Mouse (Mus musculus) embryo, embryonic 10.5 days (tissue): ENCODE measurements at regions not wholly inside any gene's neighbourhood (a gene's known extent, or its start where the extent isn't known, plus 50 kb on each side); places are given as distances from the start of the nearest gene placed in this dataset.
A peak's percentile ranks its signal among the peaks of the same experiment; 100 is the strongest.

Source experiments
- DNase-seq: peaks from one replicate; pipeline ENCODE4 v3.0.0-alpha.2; 2015; ENCODE audit warnings: low spot score

DNA sequence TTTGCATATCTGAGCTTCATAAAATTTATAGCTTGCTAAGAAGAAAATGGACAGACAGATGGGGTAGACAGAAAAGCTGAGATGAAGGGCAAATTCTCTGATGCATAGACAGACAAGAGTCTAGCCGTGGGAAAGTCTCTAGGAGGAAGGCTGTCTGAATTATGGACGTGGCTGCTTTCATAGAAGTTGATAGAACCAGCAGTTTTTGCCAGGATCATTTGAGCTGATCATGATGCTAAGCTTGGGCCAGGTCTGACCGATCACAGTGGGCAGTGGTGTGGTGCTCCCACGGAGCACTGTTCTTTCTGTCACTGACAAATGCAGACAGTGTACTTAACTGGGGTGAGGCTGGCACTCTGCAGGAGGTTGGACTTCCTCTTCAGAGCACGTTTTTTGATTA is 405.0 kb upstream of the Ubash3b start:
- DNase-seq, result no peak

DNA sequence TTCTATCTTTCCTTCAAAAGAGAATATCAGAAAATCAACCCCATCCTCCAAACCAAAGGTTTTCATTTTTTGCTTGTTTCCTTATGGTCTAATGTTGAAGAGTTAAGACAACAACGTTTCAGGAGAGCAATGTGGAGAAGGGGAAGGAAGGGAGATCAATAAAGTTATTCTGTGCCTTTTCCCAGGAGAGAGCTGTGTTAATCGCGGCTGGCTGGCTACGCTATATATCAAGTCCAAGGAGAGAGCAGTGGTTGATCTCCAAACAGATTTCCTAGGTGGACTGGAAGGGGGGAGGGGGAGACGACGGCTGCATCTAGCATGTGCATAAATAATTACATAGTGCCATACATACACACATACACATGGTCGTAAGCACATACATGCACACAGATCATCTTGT is 404.3 kb upstream of the Ubash3b start:
- no peak for DNase-seq

DNA sequence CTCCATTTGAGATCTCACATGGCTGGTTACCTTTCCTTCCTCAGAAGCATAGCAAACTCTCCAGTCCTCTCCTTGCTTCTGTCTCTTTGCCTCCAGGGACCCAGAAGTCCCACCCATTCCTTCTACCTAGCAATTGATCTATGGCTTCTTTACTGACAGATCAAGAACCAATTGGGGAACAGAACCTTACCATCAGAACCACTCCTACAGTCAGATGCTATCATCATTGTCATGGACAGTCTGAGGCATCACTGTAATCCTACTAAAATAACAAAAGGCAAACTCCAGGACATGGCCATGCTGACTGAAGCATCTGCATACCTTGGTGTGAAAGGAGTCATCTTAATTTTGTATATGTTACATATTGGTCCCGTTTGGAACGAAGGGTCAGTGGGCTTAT is 401.9 kb upstream of the Ubash3b start:
- no peak for DNase-seq

DNA sequence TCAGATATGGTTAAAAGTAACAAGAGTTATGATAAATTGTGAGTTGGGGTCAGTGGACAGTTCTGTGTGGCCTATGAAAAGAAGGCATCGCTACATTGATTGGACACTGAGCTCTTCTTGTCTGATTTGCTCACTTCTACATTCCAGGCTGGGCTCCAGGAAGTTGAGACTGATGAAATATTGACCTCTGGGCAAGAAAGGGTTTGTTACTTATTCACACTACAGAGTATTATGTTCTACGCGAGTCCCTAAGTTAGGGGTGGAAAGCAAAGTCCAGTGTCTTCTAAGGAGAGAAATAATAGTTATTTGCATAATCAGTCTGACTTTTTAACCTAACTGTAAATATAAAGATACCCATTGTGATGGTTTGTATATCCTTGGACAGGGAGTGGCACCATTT is 397.0 kb upstream of the Ubash3b start:
- DNase-seq, result no peak

DNA sequence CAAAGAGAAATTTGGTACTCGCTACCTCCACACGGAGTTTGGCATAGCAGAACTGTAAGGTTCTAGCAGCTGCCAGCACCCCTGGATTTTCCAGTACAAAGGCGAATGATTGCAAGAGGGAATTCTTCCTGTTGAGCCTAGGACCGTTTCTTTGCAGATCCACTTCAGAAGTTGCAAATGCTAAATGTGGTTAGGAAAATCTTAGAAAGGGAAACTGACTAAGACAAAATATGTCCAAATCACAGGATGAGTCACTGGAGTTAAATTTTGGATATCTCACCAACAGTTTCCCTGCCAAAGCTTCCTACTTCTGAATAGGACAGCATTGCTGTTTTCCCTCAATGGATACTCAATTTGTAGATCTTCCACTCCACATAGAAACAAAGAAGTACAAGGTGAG is 395.4 kb upstream of the Ubash3b start:
- no peak for DNase-seq

DNA sequence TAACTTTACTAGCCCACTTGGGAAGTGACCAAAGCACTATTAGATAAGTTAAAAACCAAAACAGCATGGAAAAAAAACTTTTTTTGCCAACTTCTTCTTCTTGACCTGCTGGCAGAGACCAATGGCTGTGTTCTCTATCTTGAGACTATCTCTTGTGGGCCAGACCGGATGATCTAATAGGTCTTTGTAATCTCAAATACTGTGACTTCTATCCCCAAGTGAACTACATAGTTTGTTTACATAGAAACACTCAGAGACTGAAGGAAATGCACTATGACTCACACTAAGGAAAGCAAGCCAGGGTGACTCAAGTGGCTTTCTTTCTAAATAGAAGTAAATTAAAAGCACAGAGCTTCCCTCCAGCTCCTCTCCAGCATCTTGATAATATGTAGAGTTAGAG is 384.3 kb upstream of the Ubash3b start:
- no peak for DNase-seq

DNA sequence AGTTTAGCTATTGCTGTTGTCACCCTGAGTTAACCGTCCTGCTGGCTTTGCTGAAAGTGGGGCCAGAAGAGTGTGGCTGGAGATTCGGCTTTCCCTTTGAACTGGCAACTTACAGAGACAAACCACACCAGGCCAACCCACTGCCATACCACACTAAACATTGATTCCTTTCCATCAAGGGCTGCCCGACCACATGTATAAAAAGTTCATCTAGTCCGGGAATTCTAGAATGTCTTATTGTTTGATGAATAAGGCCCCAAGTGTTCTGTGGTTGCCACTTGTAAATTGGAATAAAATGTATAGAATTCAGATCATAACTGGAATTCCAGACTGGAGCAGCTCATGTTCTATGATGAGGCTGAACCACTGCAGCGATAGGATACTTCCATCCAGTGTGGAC is 381.0 kb upstream of the Ubash3b start:
- no peak for DNase-seq

DNA sequence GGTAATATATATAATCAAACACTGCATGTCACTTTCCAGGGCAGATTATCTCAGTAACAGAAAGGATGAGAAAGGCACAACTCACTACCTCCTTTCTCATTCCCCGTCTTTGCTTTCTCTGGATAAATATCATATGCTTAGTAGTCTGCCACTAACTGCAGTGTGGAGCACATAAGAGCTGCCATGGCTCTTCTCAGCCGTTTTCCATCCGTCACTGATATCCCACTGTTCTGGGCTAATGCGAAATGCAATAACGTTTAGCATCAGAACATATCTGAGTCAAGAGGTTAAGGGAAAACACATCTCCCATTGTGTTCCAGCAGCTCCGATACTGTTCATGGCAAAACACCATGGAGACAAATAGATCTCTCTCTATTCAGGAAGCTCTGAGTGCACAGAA is 379.8 kb upstream of the Ubash3b start:
- DNase-seq, result no peak

DNA sequence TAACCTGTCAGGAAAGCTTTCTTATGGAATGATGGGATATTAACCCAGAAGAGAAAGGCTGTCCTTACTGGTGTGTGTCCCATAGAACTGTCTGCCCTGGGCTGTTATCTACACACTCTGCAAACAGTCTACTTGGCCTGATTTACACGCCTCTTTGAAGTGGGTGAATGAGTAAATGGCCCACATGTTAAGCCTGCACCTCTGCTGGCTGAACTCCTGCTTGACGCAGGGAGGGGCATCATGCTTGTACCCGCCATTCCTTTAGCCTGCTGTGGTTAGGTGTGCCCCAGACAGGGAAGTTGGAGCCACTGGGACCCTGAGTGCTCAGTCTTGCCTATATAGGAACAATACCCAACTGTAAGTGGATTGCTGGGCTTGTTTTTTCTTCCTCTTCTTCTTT is 371.3 kb upstream of the Ubash3b start:
- DNase-seq, result no peak

DNA sequence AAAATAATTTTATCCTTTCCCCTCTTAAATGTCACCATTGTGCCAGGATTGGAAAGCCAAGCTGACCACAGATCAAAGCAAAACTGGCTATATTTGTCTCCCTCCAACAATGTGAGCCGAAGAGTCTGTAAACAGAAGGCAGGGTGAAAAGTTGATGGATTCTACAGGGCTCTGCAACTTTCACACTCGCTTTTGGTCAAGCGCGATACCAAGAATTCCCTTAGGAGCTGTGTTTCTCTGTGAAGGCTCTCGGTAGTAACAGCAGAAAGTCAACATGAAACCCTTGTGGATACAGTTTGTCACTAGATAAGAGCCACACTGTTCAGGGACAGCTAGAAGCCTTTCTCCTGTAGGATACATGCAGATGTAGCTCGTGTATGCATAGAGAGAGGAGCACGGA is 370.8 kb upstream of the Ubash3b start:
- no peak for DNase-seq

DNA sequence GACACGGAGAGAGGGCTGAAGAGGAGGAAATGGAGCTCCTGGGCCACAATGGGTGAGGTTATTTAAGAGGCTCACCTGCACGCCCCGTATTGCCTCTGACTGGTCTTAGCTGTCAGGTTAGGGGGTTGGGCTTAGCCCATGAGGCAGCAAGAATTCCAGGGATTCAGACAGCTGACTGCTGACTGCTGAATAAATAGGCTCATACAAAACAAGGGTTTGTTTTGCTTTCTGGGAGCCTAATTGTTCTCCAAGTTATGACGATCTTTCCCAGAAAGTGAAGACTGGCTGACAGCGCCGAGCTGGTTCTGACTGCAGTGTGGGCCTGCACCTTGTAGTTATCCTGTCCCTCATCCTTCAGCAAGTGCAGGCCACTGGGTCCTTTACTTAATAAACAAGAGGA is 370.1 kb upstream of the Ubash3b start:
- no peak for DNase-seq

DNA sequence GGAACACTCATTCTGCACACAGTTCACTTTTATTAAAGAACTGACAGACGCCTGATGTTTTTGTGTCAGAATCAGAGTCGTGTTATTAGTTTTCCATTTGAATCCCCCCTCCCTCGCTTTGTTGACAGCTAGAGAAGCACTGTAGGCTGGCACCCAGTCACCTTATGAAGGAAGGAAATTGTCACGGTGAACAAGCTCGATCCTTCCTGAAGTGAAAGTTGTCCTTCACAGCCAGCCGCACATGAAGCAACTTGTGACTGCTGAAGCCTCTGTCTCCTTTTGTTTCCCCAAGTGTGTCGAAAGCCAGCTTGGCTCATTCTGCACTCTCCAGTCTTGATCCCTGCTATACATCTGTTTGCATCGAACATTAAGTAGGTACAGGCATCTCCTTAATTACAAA is 364.6 kb upstream of the Ubash3b start:
- no peak for DNase-seq

DNA sequence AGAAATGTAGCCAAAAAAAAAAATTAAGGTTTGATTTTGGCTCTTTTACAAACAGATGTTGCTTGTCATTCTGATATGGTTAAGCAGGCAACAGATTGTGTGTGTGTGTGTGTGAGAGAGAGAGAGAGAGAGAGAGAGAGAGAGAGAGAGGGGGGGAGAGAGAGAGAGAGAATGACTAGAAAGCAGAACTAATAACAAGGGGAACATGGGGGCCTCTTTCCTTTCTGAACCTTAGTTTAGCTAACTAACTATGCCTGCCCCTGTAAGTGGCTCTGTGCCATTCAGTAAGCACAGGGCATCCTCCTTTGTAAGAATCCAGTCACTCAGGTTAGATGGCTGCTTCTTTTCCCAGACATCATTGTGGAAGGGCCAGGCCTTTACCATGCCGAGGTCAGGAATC is 364.0 kb upstream of the Ubash3b start:
- no peak for DNase-seq

DNA sequence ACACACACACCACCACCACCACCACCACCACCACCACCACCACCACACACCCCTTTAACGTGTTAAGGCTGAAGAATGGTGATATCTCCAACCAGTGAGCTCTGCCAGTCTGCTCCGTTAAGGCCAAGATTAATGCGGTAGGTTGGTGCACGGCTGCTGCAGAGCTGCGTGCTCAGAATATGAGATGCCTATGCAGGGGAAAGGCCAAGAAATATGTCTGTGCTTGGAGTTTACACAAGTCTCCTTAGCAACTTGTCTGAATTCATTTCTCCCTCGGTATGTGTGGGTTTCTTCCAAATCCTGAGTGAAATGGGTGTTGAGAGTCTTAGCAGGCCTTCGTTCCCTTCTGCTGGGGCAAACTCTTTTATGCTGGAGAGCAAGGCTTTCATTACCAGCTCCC is 363.1 kb upstream of the Ubash3b start:
- DNase-seq, result no peak

DNA sequence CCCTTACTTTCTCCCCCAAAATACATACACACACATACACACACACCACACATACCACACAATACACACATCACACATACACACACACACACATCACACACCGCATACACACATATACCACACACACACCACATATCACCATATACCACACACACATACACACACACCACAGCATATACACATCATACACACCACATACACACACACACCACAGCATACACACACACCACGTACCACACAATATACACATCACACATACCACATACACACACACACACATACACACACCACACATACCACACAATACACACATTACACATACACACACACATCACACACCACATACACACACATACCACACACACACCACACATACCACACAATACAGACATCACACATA is 362.5 kb upstream of the Ubash3b start:
- DNase-seq, result no peak

DNA sequence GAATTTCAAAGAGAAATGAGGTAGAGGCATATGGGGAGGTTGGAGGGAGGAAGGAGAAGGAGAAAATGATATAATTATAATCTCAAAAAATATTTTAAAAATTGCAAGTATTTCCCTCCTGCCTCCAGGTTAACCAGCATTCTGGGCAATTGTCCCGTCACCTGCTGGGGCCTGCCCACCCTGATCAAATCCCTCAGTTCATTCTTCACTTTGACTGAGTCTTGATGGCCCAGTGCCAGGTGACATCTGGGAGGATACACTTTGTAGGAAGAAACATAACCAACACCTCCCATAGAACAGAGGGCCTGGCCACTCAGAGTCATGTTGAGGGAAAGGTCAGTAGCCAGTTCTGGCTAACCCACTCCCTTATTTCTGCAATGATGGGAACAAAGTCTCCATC is 360.8 kb upstream of the Ubash3b start:
- no peak for DNase-seq

DNA sequence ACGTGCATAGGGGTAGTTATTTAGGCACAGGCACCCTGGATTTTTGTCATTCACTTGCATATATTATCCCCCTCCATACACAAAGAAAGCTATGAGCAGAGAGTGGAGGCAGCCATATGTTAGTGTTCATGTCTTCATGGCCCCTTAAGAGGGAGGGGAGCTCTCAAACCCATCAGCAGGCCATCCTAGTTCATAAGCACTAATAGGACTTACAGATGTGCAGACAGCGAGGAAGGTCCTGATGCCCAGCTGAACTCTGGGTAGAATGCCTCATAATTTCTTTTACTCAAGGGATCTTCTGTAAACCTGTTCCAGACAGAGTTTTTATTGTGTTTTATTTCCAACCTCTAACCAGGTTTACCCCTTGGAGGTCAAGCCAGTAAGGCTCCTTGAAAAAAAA is 356.3 kb upstream of the Ubash3b start:
- DNase-seq, result peak; percentile 25

DNA sequence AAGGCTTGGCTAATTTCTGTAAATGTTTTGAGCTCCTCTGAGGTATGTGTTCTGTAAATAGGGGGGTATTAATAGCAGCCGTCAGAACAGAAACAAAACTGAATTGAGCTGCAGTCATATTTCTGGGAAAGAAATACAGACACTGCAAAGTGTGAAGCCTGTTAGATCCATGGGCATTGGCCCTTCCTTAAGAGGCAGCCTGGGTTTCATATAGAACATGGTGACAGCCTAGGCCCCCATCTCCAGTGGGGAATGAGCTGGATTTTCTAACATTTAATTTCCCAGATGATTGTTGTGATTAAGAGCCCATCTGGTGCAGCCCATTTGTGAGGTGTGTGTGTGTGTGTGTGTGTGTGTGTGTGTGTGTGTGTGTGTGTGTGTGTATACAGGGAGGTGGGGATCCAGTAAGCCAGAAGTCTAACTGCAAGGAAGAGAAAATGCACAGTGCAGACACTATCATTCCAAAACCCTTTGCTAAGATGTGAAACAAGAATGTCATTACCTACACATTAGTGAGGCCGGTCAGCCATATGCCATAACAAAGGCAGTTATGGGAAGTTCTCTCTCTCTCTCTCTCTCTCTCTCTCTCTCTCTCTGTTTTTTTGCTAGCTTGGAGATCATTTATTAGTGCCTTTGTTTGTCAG is 355.7 kb upstream of the Ubash3b start:
- DNase-seq, result no peak

DNA sequence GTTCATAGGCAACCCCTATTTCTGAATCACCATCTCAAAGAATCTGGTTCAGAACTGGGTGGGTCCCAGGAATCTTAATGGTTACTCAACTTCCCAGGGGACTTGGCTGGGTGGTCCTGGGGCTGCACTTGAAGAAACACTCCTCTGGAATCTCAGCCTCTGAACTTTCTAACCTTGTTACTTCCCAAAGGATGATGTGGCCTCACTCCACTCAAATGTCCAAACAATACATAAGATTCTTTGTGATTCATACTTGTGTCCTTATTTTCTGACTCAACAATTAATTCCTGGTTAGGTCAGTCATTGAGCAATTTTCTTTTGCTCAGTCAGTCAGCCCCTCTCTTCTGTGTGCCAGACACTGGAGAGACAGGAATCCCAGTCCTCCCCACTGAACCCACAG is 353.7 kb upstream of the Ubash3b start:
- DNase-seq, result no peak

DNA sequence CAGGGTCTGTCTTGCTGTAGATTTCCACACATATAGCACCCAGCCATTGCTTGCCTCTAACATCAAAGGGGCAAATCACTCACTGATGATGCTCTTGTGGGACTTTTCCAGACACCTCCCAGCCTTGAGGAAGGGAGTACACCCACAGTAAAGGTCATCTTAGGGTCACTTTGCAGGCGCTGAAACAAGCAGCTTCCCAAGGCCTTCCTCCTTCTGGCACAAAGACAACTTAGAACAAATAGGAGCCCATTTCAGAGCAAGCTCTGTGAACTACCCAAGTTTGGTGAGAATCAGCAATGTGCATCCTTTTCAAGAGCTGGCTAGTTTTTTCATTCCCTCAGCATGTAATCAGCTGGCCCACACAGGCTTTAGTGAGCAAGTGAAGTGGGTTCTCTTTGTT is 352.2 kb upstream of the Ubash3b start:
- no peak for DNase-seq

DNA sequence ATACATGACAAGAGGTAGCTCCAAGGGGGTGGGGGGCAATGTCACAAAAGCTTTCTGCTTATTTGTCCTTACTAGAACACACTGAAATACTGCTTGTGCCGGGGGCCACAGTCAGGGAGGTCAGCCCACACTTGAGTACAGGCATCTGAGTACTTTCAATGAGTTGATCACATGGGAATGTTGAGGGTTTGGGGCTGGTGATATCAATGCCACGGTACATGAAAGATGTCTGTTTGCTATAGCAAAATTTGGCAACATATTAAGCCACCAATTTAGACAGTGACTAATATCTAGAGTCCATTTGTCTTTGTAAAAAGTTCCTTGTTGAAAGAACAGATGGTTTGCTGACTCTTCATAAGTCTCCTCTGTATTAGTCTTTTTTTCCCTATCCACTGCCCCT is 348.1 kb upstream of the Ubash3b start:
- DNase-seq, result no peak

DNA sequence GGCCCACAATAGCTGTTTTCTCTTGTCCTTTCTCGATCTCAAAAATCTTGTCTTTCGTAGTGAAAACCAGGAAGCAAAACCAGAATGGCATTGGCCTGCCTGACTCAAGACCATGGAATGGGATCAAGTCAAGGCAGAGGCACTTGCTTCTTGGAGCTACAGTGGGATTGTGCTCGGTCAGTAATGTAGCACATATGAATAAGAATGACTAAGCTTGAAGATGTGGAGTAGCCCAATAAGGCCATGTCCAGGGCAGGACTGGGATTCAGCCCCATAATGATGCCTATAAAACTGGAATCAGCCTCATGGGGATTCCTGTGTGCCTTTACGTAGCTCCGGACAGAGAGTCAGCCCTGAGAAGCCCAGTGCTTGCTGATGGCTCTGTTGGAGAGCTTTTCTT is 347.2 kb upstream of the Ubash3b start:
- no peak for DNase-seq

DNA sequence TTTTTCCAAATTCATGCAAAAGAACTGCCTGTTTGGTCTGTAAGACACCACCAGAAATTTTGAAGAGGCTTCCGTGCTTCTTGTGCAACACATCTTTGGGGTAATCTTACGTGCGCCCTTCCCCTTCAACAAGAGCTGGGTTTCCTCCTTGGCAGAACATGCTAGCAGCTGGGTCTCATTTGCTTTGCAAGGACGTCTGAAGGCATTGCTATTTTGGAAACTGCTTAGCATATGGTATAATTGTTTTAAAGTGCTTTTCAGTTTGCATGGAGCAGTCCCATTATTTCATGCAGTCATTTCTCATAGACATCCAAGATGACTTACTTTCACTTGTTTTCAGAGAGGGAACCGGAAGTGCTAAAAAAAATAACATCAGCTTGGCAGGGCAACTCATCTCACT is 336.8 kb upstream of the Ubash3b start:
- DNase-seq, result no peak

DNA sequence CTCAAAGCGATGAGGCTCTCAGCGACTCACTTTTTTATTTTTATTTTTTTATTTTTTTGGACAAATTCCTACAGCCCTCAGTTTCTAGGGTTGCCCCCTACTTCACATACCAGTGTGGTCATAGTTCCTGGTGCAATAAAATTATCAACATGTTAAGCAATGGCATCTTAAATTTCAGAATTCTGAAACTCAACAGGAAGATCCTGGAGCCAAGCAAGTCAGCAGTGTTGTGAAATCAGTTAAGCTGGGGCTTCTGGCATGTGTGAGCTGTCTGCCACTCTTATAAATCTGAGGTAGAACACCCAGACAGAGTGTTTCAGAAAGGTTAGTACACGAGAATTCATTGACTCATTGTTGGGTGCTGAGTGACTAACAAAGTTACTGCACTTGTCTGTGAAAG is 328.6 kb upstream of the Ubash3b start:
- no peak for DNase-seq

DNA sequence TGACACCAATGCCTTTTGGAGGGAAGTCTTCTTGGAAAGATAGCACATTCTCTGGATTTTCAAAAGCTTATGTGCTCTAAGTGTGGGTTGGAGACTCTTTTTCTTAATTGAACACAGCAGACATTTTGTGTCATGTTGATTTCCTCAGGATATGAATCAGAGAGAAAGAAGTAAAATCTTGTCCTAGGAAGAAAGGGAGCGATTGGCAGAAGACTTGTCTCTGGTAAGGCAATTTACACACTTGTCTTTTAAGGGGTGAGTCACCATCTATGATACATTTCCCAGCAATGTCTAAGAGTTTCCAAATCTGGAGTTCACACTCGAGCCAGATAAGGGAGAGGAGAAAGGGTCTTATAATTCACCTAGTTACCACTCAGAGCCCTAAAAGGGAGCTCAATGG is 326.5 kb upstream of the Ubash3b start:
- DNase-seq, result no peak
